Mouse (Mus musculus) liver, embryonic 15.5 days (tissue): ENCODE data around the gene Grk5. TPM values are rescaled to one million over a fixed set of nuclear protein-coding genes. Genes with fewer than 3 reads are reported as not detected.
A peak's percentile ranks its signal among the peaks of the same experiment; 100 is the strongest.
"Not testable (repeated sequence)": the region's sequence is repeated elsewhere in the genome, so short reads cannot be mapped to it uniquely, and the experiment has no call there.

Experiments used
- ATAC-seq: fragments of 200-750 bp; cut with Nextera tagmentation; 2 replicates; pipeline ENCODE4 v1.8.0; 2017; ENCODE audit warnings: moderate number of reproducible peaks, mild to moderate bottlenecking, moderate library complexity; ENCODE audit not compliant: insufficient read depth
- H3K27ac ChIP-seq: fragments of 300-500 bp; sonication (generic); replicated peaks from 2 replicates; pipeline ENCODE4 v1.5.1; 2015; ENCODE audit warnings: mild to moderate bottlenecking, inconsistent platforms
- H3K27me3 ChIP-seq: fragments of 300-500 bp; sonication (generic); 2 replicates; pipeline ENCODE4 v1.6.1; 2015; ENCODE audit warnings: mild to moderate bottlenecking, inconsistent platforms
- H3K36me3 ChIP-seq: fragments of 300-500 bp; sonication (generic); replicated peaks from 2 replicates; pipeline ENCODE4 v1.6.1; 2015; ENCODE audit warnings: moderate library complexity, mild to moderate bottlenecking, inconsistent platforms
- H3K4me1 ChIP-seq: fragments of 300-500 bp; sonication (generic); replicated peaks from 2 replicates; pipeline ENCODE4 v1.6.1; 2015; ENCODE audit warnings: inconsistent platforms
- H3K4me2 ChIP-seq: fragments of 300-500 bp; sonication (generic); 2 replicates; pipeline ENCODE4 v1.6.1; 2015; ENCODE audit warnings: moderate library complexity, mild to moderate bottlenecking, inconsistent platforms
- H3K4me3 ChIP-seq: fragments of 300-500 bp; sonication (generic); replicated peaks from 2 replicates; pipeline ENCODE4 v1.5.1; 2015; ENCODE audit warnings: mild to moderate bottlenecking, inconsistent platforms
- H3K9ac ChIP-seq: fragments of 300-500 bp; sonication (generic); 2 replicates; pipeline ENCODE4 v1.6.1; 2015; ENCODE audit warnings: moderate library complexity, mild to moderate bottlenecking, inconsistent platforms
- H3K9me3 ChIP-seq: fragments of 300-500 bp; sonication (generic); replicated peaks from 2 replicates; pipeline ENCODE4 v1.6.1; 2016; ENCODE audit warnings: inconsistent platforms
- WGBS: fragments of 180-500 bp; shearing (Covaris S2); methylation state at CpG from one replicate; pipeline ENCODE4 v1.1.7; 2015; ENCODE audit warnings: mixed read lengths; ENCODE audit not compliant: insufficient replicate concordance; 5-methylcytosine and 5-hydroxymethylcytosine counted together
- polyA plus RNA-seq: library from polyadenylated mRNA; unstranded; fragments of >200 nt; fragmentation: Nextera tagmentation; extraction: Ambion mirVana; gene quantifications from 2 replicates; pipeline ENCODE4 v1.2.1, GENCODE M21; 2015

The Grk5 gene
- polyA plus RNA-seq, 1 experiment from 2014 or later: 0.41 TPM

GRCm38 (mm10) chr19:60915236-60915635 lies 25.7 kb downstream of the Grk5 start:
- no peak overlapping the region for H3K4me3 ChIP-seq
- H3K36me3 ChIP-seq: no peaks in the 10 kb centered on the region
- no peak overlapping the region for H3K9ac ChIP-seq
- no peaks in the 10 kb centered on the region for H3K4me1 ChIP-seq
- WGBS: 57% methylated on average over 4 of the region's 4 CpGs
- no peaks in the 10 kb centered on the region for H3K9me3 ChIP-seq
- ATAC-seq: no peak
- H3K4me2 ChIP-seq: no peak overlapping the region
- H3K27ac ChIP-seq: no peak overlapping the region
- H3K27me3 ChIP-seq: no peaks in the 10 kb centered on the region

GRCm38 (mm10) chr19:60915862-60916261 lies 26.3 kb downstream of the Grk5 start:
- ATAC-seq: no peak
- no peak overlapping the region for H3K4me3 ChIP-seq
- H3K4me2 ChIP-seq: no peak overlapping the region
- H3K4me1 ChIP-seq: no peaks in the 10 kb centered on the region
- H3K27me3 ChIP-seq: no peaks in the 10 kb centered on the region
- no peaks in the 10 kb centered on the region for H3K36me3 ChIP-seq
- no peak overlapping the region for H3K27ac ChIP-seq
- 24% methylated on average over 3 of the region's 3 CpGs for WGBS
- H3K9me3 ChIP-seq: no peaks in the 10 kb centered on the region
- H3K9ac ChIP-seq: no peak overlapping the region

- Histone ChIP-seq H3K9ac (no peak overlapping the region), H3K27me3 (no peaks in the 10 kb centered on the region), H3K36me3 (no peaks in the 10 kb centered on the region), H3K4me1 (no peaks in the 10 kb centered on the region), H3K4me3 (no peak overlapping the region), H3K4me2 (no peak overlapping the region), H3K9me3 (no peaks in the 10 kb centered on the region), H3K27ac (no peak overlapping the region)
- no peak for ATAC-seq
- WGBS: 57% methylated on average over 6 of the region's 6 CpGs
Observed at GRCm38 (mm10) chr19:60916869-60917570, 27.5 kb downstream of the Grk5 start.

GRCm38 (mm10) chr19:60924534-60924933 lies 35.0 kb downstream of the Grk5 start:
- not testable (repeated sequence) for ATAC-seq, H3K9me3 ChIP-seq, H3K27ac ChIP-seq, H3K4me2 ChIP-seq, H3K36me3 ChIP-seq, H3K4me1 ChIP-seq, H3K4me3 ChIP-seq, H3K9ac ChIP-seq, H3K27me3 ChIP-seq

GRCm38 (mm10) chr19:60935001-60935400 lies 45.5 kb downstream of the Grk5 start:
- Histone ChIP-seq H3K4me1 (0 out of 2 replicates have a peak, but pooled peaks cover under 1% of the 10 kb centered on the region), H3K9me3 (no peaks in the 10 kb centered on the region), H3K9ac (no peak overlapping the region), H3K4me3 (no peak overlapping the region), H3K27ac (no peak overlapping the region), H3K27me3 (no peaks in the 10 kb centered on the region), H3K4me2 (no peak overlapping the region), H3K36me3 (no peaks in the 10 kb centered on the region)
- no peak for ATAC-seq

GRCm38 (mm10) chr19:60939954-60940379 lies 50.4 kb downstream of the Grk5 start:
- H3K27me3 ChIP-seq: no peaks in the 10 kb centered on the region
- ATAC-seq: no peak
- no peaks in the 10 kb centered on the region for H3K9me3 ChIP-seq
- 0 out of 2 replicates have a peak, but pooled peaks cover 2% of the 10 kb centered on the region for H3K4me1 ChIP-seq
- H3K4me2 ChIP-seq: no peak overlapping the region
- WGBS: 8% methylated on average over 1 of the region's 1 CpGs
- H3K9ac ChIP-seq: no peak overlapping the region
- no peak overlapping the region for H3K27ac ChIP-seq
- H3K36me3 ChIP-seq: no peaks in the 10 kb centered on the region
- H3K4me3 ChIP-seq: no peak overlapping the region

- H3K27me3 ChIP-seq: no peaks in the 10 kb centered on the region
- H3K4me1 ChIP-seq: 0 out of 2 replicates have a peak, but pooled peaks cover 5% of the 10 kb centered on the region
- no peak overlapping the region for H3K4me3 ChIP-seq
- H3K36me3 ChIP-seq: no peaks in the 10 kb centered on the region
- no peak overlapping the region for H3K9ac ChIP-seq
- WGBS: 59% methylated on average over 1 of the region's 1 CpGs
- no peaks in the 10 kb centered on the region for H3K9me3 ChIP-seq
- ATAC-seq: no peak
- H3K27ac ChIP-seq: no peak overlapping the region
- no peak overlapping the region for H3K4me2 ChIP-seq
Observed at GRCm38 (mm10) chr19:60940866-60941265, 51.3 kb downstream of the Grk5 start.

- no peaks in the 10 kb centered on the region for H3K27me3 ChIP-seq
- no peaks in the 10 kb centered on the region for H3K36me3 ChIP-seq
- 0 out of 2 replicates have a peak, but pooled peaks cover 12% of the 10 kb centered on the region for H3K4me1 ChIP-seq
- no peak overlapping the region for H3K9ac ChIP-seq
- no peak overlapping the region for H3K4me3 ChIP-seq
- peak overlapping the region; percentile 33; the same call in 1 of the 2 replicates for H3K27ac ChIP-seq
- no peaks in the 10 kb centered on the region for H3K9me3 ChIP-seq
- ATAC-seq: peak; percentile 65
- WGBS: 41% methylated on average over 3 of the region's 3 CpGs
- H3K4me2 ChIP-seq: no peak overlapping the region
Observed at GRCm38 (mm10) chr19:60945801-60946311, 56.3 kb downstream of the Grk5 start.

- Histone ChIP-seq H3K9me3 (no peaks in the 10 kb centered on the region), H3K4me1 (0 out of 2 replicates have a peak, but pooled peaks cover 12% of the 10 kb centered on the region), H3K36me3 (no peaks in the 10 kb centered on the region), H3K27me3 (no peaks in the 10 kb centered on the region), H3K27ac (peak overlapping the region; percentile 33; the same call in 1 of the 2 replicates), H3K4me3 (no peak overlapping the region), H3K4me2 (no peak overlapping the region), H3K9ac (no peak overlapping the region)
- peak; percentile 54 for ATAC-seq
- WGBS: 17% methylated on average over 2 of the region's 2 CpGs
Observed at GRCm38 (mm10) chr19:60946656-60947055, 57.1 kb downstream of the Grk5 start.

GRCm38 (mm10) chr19:60948996-60949395 lies 59.4 kb downstream of the Grk5 start:
- ATAC-seq: no peak
- no peak overlapping the region for H3K4me2 ChIP-seq
- no peak overlapping the region for H3K4me3 ChIP-seq
- H3K36me3 ChIP-seq: no peaks in the 10 kb centered on the region
- no peaks in the 10 kb centered on the region for H3K9me3 ChIP-seq
- no peaks in the 10 kb centered on the region for H3K27me3 ChIP-seq
- H3K27ac ChIP-seq: no peak overlapping the region
- H3K9ac ChIP-seq: no peak overlapping the region
- WGBS: 6% methylated on average over 1 of the region's 1 CpGs
- H3K4me1 ChIP-seq: 0 out of 2 replicates have a peak, but pooled peaks cover 12% of the 10 kb centered on the region

GRCm38 (mm10) chr19:60950056-60950869 lies 60.7 kb downstream of the Grk5 start:
- no peak overlapping the region for H3K9ac ChIP-seq
- 59% methylated on average over 7 of the region's 7 CpGs for WGBS
- ATAC-seq: no peak
- no peaks in the 10 kb centered on the region for H3K27me3 ChIP-seq
- no peaks in the 10 kb centered on the region for H3K36me3 ChIP-seq
- H3K4me1 ChIP-seq: 0 out of 2 replicates have a peak, but pooled peaks cover 12% of the 10 kb centered on the region
- H3K4me2 ChIP-seq: no peak overlapping the region
- H3K4me3 ChIP-seq: no peak overlapping the region
- no peak overlapping the region for H3K27ac ChIP-seq
- no peaks in the 10 kb centered on the region for H3K9me3 ChIP-seq
